Mouse (Mus musculus) common myeloid progenitor, adult 5-6 weeks (primary cell): ENCODE data around the gene Spryd3. TPM values are rescaled to one million over a fixed set of nuclear protein-coding genes. Genes with fewer than 3 reads are reported as not detected.
"Not testable (repeated sequence)": the region's sequence is repeated elsewhere in the genome, so short reads cannot be mapped to it uniquely, and the experiment has no call there.

ENCODE experiments used
- ATAC-seq: replicated peaks from 2 replicates; pipeline ENCODE4 v1.8.0; 2016; ENCODE audit warnings: low read depth, mild to moderate bottlenecking, moderate TSS enrichment, inconsistent platforms; ENCODE audit not compliant: poor library complexity, severe bottlenecking
- total RNA-seq: library from RNA; stranded (forward); fragments of 200-1000, 187-1606 nt; gene quantifications from 2 replicates; pipeline ENCODE4 v1.2.3, GENCODE M21; 2017

Spryd3 gene
- total RNA-seq, 1 experiment from 2014 or later: 15.5 TPM

DNA sequence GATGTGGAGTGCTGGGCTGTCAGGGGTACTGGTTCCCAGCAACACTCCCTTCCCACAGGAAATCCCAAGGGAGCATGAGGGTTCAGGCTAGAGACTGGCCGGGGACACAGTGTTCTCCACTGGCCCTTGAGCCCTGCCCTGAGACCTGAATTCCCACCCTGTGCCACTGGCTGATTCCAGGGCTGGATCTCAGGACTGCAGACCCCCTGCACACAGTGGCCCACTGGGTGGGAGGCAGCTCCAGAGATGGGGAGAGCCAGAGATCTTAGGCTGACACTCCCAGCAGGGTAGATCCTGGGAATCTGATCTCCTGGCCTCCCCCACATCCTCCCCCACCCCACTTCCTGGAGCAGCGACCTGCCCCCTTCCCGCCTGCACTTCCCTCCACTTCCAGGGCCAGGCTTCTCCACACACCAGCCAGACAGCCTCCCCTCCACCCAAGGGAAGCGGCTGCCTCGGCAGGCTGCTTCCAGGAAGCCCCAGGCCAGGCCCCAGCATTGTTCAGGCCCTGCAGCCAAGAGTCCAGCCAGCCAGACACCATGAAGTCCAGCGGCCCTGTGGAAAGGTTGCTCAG is 33.4 kb downstream of the Spryd3 start:
- no peak for ATAC-seq

DNA sequence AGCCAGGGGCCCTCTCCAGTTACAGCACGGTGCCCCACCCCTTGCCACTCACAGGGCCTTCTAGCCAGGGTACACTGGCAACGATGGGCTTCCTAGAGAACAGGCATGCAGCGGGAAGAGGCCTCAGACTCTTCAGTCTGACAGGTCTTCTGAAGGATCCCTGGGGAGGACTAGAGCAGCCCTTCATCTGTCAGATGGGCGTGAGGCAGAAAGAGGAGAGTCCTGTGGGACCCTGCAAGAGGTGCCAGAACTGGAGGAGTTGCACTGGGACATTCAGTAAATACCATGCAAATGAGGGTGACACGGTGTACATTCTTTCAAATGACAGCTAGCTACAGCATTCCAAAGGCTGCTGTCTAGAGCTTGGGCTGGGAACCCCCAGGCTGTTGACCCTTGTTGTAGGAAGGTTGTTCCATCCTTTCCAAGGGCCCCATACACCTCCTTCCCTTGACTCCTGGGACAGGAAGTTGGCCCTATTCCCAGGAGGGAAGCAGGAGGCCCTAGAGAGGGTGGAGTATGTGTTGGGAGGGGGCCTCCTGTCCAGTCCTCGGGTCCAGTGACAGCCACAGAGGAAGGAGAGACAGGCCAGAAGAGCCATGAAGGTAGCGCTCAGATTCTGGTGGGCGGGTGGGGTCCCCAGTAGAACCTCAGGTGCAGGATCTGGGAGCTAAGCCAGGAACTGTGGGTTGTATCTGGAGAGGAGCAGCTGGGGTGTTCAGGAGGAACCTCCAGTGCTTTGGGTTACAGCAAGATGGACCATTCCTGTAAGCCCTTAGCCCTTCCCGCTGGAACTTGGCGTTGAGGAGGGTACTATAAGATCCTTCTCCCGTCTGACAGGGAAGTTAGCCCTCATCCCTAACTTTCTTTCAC is 34.1 kb downstream of the Spryd3 start:
- ATAC-seq: no peak

DNA sequence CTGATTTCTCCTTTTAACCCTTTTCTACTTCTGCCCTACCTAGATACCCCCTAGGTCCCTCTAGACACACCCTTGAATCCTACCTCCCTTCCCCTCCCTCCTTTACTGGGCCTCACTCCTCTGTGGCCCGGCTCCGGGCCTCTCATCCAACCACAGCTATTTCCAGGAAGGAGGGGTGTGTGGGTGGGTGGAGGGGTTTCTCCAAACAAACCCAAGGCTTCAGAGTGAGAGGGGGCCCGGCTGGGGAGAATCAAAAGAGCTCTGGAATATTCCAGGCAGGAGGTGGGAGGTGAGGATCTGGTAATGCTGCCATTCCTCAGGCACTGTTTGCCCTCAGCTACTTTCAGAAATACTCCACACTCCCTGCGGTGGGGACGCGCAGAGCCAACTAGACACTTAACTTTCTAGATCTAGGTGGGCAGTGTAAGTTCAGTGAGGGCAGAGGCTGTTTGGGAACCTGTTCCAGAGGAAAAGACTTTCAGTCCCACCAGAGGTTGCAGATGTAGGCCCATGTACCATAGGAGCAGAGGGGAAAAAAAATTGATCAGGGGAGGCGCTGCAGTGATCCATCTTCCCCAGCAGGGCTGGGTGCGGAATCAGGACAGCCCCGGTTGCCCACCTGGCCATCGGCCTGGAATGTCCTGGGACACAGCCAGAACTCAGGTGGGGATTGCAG is 34.9 kb downstream of the Spryd3 start:
- no peak for ATAC-seq

DNA sequence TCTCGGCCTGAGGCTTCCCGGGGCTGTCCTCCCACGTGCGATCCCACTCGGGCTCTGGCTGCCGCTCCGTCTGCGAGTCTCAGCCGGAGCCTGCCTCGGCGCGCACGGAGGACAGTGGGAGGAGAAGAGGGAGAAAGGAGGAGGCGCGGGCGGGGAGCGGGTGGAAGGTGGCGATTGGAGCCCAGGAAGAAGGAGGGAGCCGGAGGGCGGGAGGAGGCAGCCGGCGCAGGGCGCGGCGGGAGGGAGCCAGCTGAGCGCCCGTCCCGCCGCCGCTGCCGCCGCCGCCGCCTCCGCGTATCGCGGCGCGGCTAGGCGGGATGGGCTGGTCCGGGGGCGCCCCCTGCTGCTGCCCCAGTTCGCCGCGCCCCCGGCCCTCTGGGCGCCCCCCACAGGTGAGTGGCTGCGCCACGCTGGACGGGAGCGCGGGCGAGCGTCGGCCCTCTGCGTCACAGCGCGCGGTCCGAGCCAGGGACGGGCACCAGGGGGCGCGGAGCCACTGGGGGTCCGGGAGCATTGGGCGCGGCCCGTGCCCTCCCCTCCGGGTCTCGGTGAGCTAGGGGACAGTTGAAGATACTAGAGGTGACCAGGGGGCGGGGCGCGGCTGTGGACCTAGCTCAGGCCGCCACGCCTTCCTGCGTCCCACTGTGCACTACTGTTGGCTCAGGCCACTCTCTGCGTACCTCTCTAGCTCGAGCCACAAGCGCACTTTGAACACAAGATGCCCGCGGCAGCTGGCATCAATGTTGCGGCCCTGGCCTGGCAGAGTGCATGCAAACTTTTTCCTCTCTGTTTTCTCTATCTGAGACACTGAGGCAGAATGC is 35.7 kb downstream of the Spryd3 start, which contains the start of gene Tns2:
Tns2 (plus strand) TSS at position 253 of the 821 bp plus-strand sequence.
- peak; percentile 60 for ATAC-seq

DNA sequence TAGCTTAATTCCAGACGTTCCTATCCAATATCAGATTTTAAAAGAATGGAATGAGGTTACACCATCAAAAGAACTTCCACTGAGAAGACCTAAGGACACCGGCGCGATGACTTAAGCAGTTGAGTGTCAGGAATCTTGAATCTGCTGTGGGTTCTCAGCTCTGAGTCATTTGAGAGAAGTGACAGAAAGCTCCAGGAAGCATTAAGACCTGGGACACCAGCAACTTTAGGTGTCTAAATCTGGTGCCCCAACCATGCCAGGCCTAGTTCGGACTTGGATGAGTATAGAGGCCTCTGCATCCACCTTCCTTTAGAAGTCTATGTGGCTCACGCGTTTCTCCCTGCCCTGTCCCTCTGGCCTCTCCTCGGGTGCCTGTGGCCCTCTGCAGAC is 36.3 kb downstream of the Spryd3 start:
- ATAC-seq: no peak

DNA sequence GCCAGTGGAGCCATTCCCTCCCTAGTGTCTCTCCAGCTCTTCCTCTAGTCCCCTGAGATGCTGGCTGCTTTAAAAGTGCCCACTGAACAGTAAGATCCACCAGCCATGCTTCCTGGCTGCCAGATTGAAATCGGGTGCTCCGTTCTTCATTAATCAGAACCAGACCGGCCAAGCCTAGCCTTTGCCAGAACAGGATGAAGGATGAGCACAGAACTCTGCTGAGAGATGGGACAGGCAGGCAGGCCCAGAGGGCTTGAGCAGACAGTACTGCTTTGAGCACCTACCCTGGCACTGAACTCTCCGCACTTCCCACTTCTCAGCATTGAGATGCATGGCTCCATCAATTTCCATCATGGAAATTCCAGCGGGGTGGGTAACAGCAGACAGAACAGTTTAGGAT is 36.8 kb downstream of the Spryd3 start:
- ATAC-seq: no peak

DNA sequence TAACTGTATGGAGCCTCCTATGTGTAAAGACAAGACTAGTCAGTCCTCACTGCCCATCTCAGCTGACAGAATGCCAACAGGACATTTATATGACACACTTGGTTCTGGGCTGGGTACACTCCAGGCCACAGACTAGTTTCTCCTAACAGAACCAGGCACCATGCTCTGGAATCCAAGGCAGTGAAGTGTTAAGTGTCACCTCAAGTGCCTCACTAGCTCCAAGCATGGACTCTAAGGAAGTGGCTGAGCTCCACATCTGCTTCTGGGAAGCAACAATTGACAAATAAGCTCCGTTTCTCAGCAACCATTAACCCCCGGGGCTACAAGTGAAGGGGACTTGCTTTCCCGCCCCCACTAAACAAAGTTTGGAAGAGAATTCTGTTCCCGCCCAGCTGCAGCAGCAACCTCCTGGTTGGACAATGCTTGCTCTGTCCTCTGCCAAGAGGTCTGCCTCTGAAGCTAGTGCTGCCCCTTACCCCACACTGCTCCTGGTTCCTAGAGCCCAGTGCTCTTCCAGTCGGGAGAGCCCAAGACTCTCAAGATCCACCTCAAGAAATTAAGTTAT is 38.0 kb downstream of the Spryd3 start:
- no peak for ATAC-seq

DNA sequence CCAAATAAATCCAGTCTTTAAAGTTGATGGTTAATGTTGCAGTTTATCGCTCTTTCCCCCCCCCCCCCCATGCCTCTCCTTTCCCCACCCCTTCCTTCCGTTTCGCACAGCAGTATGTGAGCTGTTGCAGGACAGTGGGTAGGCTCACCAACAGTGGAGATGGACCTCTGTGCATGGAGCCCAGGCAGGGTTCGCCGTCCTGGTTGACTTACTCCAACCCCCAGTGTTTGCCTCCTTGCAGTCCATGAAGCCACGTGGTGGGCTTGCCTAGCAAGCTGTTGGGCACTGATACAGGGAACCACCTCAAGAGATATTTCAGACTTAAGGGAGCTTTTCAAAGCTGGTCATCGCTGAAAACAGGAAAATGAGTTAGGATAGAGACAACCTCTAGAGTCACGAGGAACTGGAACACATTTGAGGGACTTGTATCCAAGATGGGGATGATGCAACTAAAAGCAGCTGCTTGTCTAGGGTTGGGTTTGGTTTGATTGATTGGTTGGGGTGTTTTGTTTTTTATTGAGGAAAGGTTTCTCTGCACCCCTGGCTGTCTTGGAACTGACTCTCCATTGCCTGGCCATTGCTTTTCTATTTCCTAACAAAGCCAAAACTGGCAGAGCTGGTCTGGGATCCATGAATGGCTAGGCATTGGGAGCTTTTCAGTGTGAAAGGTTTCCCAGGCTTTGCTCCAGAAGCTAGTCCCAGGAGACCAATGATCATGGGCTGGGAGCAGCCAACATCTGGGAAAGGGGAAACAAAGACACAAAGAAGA is 38.7 kb downstream of the Spryd3 start:
- no peak for ATAC-seq

DNA sequence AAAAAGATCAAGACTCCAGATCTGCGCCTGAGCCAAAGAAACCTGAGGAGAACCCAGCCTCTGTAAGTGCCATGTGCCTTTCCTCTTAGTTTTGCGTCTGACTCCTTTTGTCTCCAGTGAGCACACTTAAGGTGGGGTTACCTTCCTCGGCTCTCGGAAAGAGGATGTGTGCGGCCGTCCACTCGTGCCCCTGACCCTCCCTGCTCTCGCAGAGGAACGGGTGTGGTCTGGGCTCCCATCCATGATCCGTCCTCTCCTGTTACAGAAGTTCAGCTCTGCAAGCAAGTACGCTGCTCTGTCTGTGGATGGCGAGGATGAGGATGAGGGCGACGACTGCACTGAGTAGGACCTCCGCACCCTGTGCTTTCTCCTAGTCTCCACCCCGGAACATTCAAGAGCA is 41.0 kb downstream of the Spryd3 start:
- no peak for ATAC-seq

DNA sequence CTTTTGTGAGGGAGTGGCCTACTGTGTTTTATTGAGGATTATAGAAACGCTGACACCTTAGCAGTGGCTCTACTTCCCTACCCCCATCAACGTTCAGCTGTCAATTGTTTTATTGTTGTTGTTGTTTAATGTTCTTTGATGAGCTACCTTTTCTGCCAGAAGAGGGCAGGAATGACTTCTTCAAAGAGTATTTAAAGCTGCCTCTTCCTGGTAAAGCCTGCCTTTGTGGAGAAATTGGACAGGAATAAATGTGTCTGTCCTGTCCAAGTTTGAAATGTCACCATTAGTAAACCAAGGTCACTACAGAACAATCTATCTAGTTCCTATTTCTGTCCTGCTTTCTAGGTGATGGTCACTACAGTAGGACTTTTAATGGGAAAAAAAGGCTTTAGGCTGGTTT is 41.9 kb downstream of the Spryd3 start:
- no peak for ATAC-seq

DNA sequence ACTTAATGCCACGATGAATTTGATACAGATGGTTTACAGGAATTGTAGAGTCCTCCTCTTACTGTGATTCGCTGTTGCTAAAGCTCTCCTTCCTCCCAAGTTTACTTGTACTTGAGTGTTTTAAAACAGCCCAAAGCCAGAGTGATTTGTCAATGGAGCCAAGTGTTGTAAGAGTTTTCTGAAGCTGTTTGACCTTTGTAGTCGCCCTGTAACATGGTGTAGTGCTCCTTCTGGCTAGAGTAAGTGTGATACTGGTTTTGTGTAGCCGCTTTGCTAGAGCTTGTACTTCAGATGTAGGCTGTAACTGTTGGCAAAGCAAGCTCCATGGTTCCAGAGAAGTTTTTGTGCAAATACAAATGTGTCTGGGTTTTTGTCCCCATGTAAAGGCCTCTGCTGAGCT is 43.8 kb downstream of the Spryd3 start:
- ATAC-seq: no peak

DNA sequence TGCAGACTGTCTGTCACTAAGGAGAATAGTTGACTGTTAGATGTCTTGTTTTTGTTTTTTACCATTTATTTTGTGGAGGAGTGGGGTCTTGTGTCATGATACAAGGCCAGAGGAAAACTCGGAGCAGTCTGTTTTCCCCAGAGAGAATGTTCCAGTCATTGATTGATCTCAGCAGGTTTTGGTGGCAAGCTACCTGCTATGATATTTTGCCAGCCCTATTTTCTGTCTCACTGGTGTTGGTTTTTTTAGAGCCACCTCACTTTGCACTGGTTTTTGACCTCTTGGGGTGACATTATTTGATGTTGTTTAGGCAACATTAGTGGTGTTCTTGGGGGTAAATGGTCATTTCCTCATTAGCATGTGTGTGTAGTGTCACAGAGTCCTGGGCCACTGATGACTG is 44.3 kb downstream of the Spryd3 start:
- no peak for ATAC-seq

DNA sequence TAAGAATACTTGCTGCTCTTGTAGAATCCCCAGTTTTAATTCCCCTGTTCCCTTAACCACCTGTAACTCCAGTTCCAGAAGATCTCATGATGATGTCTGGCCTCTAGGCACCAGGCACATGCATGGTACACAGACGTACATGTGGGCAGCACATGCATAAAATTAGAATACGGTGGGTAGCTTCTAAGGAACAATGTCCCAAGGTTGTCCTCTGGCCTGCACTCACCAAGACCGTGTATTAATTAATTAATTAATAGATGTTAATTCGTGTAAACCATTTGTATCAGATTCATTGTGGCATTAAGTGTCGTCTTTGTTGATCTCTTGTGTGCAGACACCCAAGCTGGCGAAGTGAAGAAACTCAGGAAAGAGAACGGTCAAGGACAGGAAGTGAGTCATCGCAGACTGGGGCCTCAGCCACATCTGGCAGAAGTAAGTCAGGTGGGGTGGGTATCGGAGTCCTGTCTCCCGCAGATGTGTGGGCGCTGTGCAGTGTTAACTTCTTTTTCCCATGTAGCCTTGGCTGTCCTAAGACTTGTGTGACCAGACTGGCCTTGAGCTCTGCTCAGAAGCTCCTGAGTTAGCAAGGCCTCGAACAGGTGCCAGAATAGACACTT is 44.9 kb downstream of the Spryd3 start:
- ATAC-seq: peak; percentile 50

DNA sequence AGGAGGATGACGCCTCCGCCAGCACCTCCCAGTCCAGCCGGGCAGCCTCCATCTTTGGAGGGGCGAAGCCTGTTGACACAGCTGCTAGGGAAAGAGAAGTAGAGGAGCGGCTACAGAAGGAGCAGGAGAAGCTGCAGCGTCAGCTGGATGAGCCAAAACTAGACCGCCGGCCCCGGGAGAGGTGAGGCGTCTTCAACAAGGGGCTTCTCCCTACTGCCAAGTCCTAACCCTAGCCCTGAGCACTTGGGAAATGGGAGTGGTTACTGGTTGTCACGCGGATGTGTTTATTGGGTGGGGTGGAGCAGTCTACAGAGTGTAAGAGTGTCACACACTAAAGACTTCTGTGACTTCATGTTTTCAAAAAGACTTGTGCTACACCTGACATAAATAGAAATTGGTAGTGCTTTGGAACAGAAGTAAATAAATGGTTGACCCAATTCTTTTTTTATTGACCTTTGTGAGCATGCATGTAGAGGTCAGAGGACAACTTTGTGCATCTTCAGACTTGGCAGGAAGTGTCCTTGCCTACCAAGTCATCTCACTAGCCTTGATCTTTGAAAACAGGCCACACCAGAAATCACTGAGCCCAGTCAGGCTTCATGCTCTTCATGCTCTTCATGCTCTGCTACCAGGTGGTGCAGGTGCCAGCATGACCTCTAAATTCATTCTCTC is 46.0 kb downstream of the Spryd3 start:
- ATAC-seq: no peak

DNA sequence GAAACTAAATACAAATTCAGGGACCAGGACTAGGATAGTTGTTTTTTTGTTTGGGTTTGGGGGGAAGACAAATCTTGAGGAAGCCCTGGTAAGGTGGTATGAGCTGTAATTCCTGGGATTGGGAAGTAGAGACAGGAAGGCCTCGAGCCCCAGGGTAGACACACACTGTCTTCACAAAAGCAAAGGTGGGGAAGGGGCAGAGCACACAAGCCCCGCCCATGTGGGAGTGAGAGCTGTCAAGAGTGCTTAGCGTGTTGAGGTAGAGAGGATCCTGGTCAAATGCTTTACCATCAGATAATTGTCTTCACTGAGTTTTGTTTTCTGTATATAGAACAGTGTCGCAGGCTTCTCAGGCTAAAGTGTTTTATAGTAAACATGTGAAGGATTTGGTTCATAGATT is 53.0 kb downstream of the Spryd3 start:
- no peak for ATAC-seq

DNA sequence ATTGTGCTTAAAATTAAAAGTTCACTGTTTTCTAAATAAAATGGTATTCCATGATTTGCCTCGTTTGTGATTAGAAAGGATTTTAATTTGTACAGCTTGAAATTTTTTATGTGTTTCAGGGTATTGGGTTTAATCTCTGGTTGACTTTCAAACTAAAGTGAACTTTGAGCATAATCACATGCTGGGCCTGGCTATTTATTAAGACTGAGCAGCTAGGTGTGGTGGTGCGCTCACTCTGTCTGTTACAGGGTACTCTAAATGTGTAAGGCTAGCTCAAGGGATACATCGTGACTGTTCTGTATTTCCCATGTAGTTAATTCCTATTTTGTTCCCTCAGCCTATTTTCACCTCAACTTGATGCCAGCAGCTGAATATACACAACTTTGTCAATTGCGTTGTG is 53.9 kb downstream of the Spryd3 start:
- no peak for ATAC-seq

DNA sequence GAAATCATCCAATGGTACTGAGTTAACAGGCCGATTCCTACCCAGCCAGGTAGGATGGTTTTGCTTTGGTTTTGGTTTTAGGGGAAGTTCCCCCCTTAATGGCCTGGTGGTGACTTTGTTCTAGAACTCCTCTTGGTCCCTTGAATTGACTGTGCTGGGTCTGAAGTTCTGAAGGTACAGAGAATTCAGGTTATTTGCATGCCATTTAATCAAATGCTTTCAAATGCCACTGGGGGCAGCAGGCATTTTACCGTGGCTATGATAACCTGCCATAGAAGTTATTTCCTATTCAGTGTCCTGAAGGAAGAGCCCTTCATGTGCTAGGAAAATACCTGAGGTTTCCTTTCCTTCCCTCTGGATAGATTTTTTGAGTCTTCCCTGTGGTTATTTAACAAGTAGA is 55.6 kb downstream of the Spryd3 start:
- ATAC-seq: no peak

DNA sequence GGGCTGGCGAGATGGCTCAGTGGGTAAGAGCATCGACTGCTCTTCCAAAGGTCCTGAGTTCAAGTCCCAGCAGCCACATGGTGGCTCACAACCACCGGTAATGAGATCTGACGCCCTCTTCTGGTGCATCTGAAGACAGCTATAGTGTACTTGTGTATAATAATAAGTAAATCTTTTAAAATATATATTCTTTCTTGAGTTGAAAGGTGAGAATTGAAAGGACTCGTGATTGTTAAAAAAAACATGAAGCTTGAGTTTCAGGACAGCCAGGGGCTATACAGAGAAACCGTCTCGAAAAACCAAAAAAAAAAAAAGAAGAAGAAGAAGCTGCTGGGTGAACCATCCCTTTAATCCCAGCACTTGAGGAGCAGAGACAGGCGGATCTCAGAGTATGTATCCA is 56.1 kb downstream of the Spryd3 start:
- not testable (repeated sequence) for ATAC-seq
